Mouse (Mus musculus) embryonic stem cell, embryonic (primary cell): ENCODE measurements at regions not wholly inside any gene's neighbourhood (a gene's known extent, or its start where the extent isn't known, plus 50 kb on each side); places are given as distances from the start of the nearest gene placed in this dataset.

ENCODE experiments used
- CTCF ChIA-PET, 4 experiments: fragments of 300-600 bp in 2 of 4; fragments of 350-600 bp in 2 of 4; sonication (Branson Sonifier 250); formaldehyde crosslinking; loops; one replicate each; lab custom pipeline; 2022; ENCODE audit warnings: inconsistent platforms in 2 of 4; lab: Charles Lee
- POLR2A ChIA-PET, 4 experiments: fragments of 300-600 bp in 2 of 4; fragments of 350-600 bp in 2 of 4; sonication (Branson Sonifier 250); formaldehyde crosslinking; loops; one replicate each; lab custom pipeline; 2022; ENCODE audit warnings: antibody characterized with exemption in 4 of 4, inconsistent platforms in 1 of 4; lab: Charles Lee

GRCm38 (mm10) chr9:52272668-52273067 is 104.3 kb upstream of the Zc3h12c start:
- POLR2A ChIA-PET: no interaction called here
- CTCF ChIA-PET: no interaction called here

- CTCF ChIA-PET: interaction anchor here in 1 of 4 experiments (0.6 kb wide), 1 partner anchor 723 kb away, joined by 11 read pairs; no protein-coding TSS in a partner anchor
- POLR2A ChIA-PET: no interaction called here
Measured at GRCm38 (mm10) chr9:52271345-52272116, 103.2 kb upstream of the Zc3h12c start.

- CTCF ChIA-PET: no interaction called here
- POLR2A ChIA-PET: no interaction called here
Measured at GRCm38 (mm10) chr9:52261538-52261937, 93.2 kb upstream of the Zc3h12c start.

- CTCF ChIA-PET: no interaction called here
- POLR2A ChIA-PET: interaction anchor here in 1 of 4 experiments (0.6 to 0.8 kb wide), 2 partner anchors 9 to 92 kb away, joined by 3 read pairs; no protein-coding TSS in a partner anchor
Measured at GRCm38 (mm10) chr9:52259459-52259858, 91.1 kb upstream of the Zc3h12c start.

GRCm38 (mm10) chr9:52255692-52256091 is 87.3 kb upstream of the Zc3h12c start:
- ChIA-PET CTCF (no interaction called here), POLR2A (no interaction called here)

- CTCF ChIA-PET: no interaction called here
- POLR2A ChIA-PET: no interaction called here
Measured at GRCm38 (mm10) chr9:52254475-52254874, 86.1 kb upstream of the Zc3h12c start.

GRCm38 (mm10) chr9:52251455-52251854 is 83.1 kb upstream of the Zc3h12c start:
- POLR2A ChIA-PET: no interaction called here

GRCm38 (mm10) chr9:52246712-52247111 is 78.3 kb upstream of the Zc3h12c start:
- POLR2A ChIA-PET: interaction anchor here in 1 of 4 experiments (0.6 to 1.2 kb wide), 2 partner anchors 23 to 430 kb away, joined by 3 read pairs; no protein-coding TSS in a partner anchor
- CTCF ChIA-PET: no interaction called here

More at GRCm38 (mm10) chr9:52251455-52251854, 83.1 kb upstream of the Zc3h12c start:
- CTCF ChIA-PET: no interaction called here

GRCm38 (mm10) chr9:52244081-52244480 is 75.7 kb upstream of the Zc3h12c start:
- ChIA-PET CTCF (no interaction called here), POLR2A (interaction anchor here in 1 of 4 experiments (0.8 kb wide), 2 partner anchors 31 to 47 kb away, joined by 3 to 6 read pairs; no protein-coding TSS in a partner anchor)

GRCm38 (mm10) chr9:52243032-52243431 is 74.7 kb upstream of the Zc3h12c start:
- POLR2A ChIA-PET: no interaction called here
- CTCF ChIA-PET: no interaction called here

GRCm38 (mm10) chr9:52241577-52241976 is 73.2 kb upstream of the Zc3h12c start:
- CTCF ChIA-PET: no interaction called here

GRCm38 (mm10) chr9:52240585-52241320 is 72.4 kb upstream of the Zc3h12c start:
- ChIA-PET CTCF (no interaction called here), POLR2A (no interaction called here)

More at GRCm38 (mm10) chr9:52241577-52241976, 73.2 kb upstream of the Zc3h12c start:
- POLR2A ChIA-PET: no interaction called here

- ChIA-PET CTCF (no interaction called here), POLR2A (no interaction called here)
Measured at GRCm38 (mm10) chr9:52234775-52235174, 66.4 kb upstream of the Zc3h12c start.

GRCm38 (mm10) chr9:52229589-52229988 is 61.2 kb upstream of the Zc3h12c start:
- ChIA-PET CTCF (no interaction called here), POLR2A (no interaction called here)

GRCm38 (mm10) chr9:52225646-52226045 is 57.3 kb upstream of the Zc3h12c start:
- ChIA-PET CTCF (no interaction called here), POLR2A (interaction anchor here in 1 of 4 experiments (1.3 to 1.4 kb wide), 2 partner anchors 10 to 52 kb away, joined by 4 read pairs; no protein-coding TSS in a partner anchor)

- ChIA-PET POLR2A (interaction anchor here in 2 of 4 experiments (0.6 to 1.3 kb wide), 3 partner anchors 24 to 897 kb away, joined by 3 read pairs; no protein-coding TSS in a partner anchor), CTCF (no interaction called here)
Measured at GRCm38 (mm10) chr9:52223509-52224113, 55.2 kb upstream of the Zc3h12c start.
